Mouse (Mus musculus): ENCODE measurements around the gene 1190005I06Rik. TPM values are rescaled to one million over a fixed set of nuclear protein-coding genes. Genes with fewer than 3 reads are reported as not detected.

Gene 1190005I06Rik
- polyA plus RNA-seq, 1 experiment from 2014 or later = 3.4 TPM

- Histone ChIP-seq H3K9ac (replicated peaks; ENCODE audit: low read length) (no peak overlapping the region), H3K4me1 (ENCODE audit: control insufficient read depth, insufficient read depth, low read length) (peaks cover 3% of the 10 kb centered on the region; the same call in 1 of the 2 replicates), H3K9me3 (replicated peaks; ENCODE audit: control insufficient read depth, low read length) (no peaks in the 10 kb centered on the region), H3K4me3 (ENCODE audit: low read depth, low read length) (no peak overlapping the region), H3K36me3 (replicated peaks; ENCODE audit: control insufficient read depth, insufficient read depth, low read depth, low read length) (no peaks in the 10 kb centered on the region), H3K4me2 (ENCODE audit: low read depth, low read length) (no peak overlapping the region), H3K27me3 (ENCODE audit: control insufficient read depth, insufficient read depth, low read length) (no peaks in the 10 kb centered on the region), H3K27ac (replicated peaks; ENCODE audit: low read depth, low read length) (no peak overlapping the region)
- no peak for ATAC-seq (replicated peaks; ENCODE audit: insufficient number of reproducible peaks, low FRiP score, low TSS enrichment, low read depth)
- no peak for DNase-seq (ENCODE audit: low spot score)
- WGBS = 89% methylated on average over 3 of the region's 3 CpGs
These were observed 32.9 kb downstream of the 1190005I06Rik start for GRCm38 (mm10) chr8:120614491-120614890.

DNA sequence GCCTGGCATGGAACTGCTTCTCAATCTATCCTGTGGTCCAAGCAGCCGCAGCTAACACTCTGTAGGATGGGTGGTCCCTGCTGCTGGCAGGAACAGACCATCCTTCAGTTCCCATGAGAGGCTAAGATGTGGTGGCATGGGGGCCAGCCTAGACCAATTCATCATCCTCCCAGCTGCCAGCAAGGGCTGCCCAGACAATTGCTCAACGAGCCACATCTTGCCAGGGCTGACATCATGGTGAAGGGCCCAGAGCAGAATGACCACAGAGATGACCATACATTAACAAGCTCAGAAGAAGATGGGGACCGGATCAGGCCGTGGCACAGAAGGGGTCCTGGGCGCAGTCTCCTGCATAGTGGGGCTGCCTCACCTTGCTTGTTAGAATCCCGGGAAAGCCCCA lies 36.6 kb downstream of the 1190005I06Rik start:
- H3K4me2 ChIP-seq (ENCODE audit: low read depth, low read length) = no peak overlapping the region
- no peak overlapping the region for H3K27ac ChIP-seq (replicated peaks; ENCODE audit: low read depth, low read length)
- no peaks in the 10 kb centered on the region for H3K27me3 ChIP-seq (ENCODE audit: control insufficient read depth, insufficient read depth, low read length)
- 94% methylated on average over 6 of the region's 6 CpGs for WGBS
- H3K9ac ChIP-seq (replicated peaks; ENCODE audit: low read length) = no peak overlapping the region
- no peaks in the 10 kb centered on the region for H3K36me3 ChIP-seq (replicated peaks; ENCODE audit: control insufficient read depth, insufficient read depth, low read depth, low read length)
- ATAC-seq (replicated peaks; ENCODE audit: insufficient number of reproducible peaks, low FRiP score, low TSS enrichment, low read depth) (no peak), DNase-seq (ENCODE audit: low spot score) (no peak)
- H3K4me3 ChIP-seq (ENCODE audit: low read depth, low read length) = no peak overlapping the region
- no peaks in the 10 kb centered on the region for H3K9me3 ChIP-seq (replicated peaks; ENCODE audit: control insufficient read depth, low read length)
- H3K4me1 ChIP-seq (ENCODE audit: control insufficient read depth, insufficient read depth, low read length) = no peaks in the 10 kb centered on the region

- H3K4me2 ChIP-seq (ENCODE audit: low read depth, low read length) = no peak overlapping the region
- H3K4me3 ChIP-seq (ENCODE audit: low read depth, low read length) = no peak overlapping the region
- no peaks in the 10 kb centered on the region for H3K9me3 ChIP-seq (replicated peaks; ENCODE audit: control insufficient read depth, low read length)
- no peaks in the 10 kb centered on the region for H3K27me3 ChIP-seq (ENCODE audit: control insufficient read depth, insufficient read depth, low read length)
- ATAC-seq (replicated peaks; ENCODE audit: insufficient number of reproducible peaks, low FRiP score, low TSS enrichment, low read depth) (no peak), DNase-seq (ENCODE audit: low spot score) (peak; percentile 81)
- no peaks in the 10 kb centered on the region for H3K36me3 ChIP-seq (replicated peaks; ENCODE audit: control insufficient read depth, insufficient read depth, low read depth, low read length)
- H3K4me1 ChIP-seq (ENCODE audit: control insufficient read depth, insufficient read depth, low read length) = no peaks in the 10 kb centered on the region
- whole genome bisulfite sequencing = 11% methylated on average over 7 of the region's 7 CpGs
- H3K27ac ChIP-seq (replicated peaks; ENCODE audit: low read depth, low read length) = no peak overlapping the region
- H3K9ac ChIP-seq (replicated peaks; ENCODE audit: low read length) = no peak overlapping the region
These were observed 39.5 kb downstream of the 1190005I06Rik start for GRCm38 (mm10) chr8:120607885-120608284.

DNA sequence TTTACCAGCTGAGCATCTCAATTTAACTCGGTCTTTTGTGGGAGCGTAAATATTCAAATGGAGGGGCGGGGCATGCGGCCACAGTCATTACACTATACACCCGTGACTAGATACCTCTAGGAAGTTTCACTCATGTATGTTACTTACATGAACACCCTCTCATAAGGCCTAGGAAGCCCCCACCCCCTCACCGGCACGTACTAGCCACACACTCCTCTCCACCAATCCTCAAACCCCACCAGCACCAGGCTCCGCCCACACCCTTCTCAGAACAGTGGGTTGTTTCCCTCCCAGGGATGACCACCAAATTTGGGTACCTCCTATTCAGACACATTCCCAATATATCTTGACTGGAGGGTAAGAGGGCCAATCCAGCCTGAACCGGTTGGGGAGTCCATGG lies 40.0 kb downstream of the 1190005I06Rik start:
- Histone ChIP-seq H3K4me3 (ENCODE audit: low read depth, low read length) (no peak overlapping the region), H3K9me3 (replicated peaks; ENCODE audit: control insufficient read depth, low read length) (no peaks in the 10 kb centered on the region), H3K36me3 (replicated peaks; ENCODE audit: control insufficient read depth, insufficient read depth, low read depth, low read length) (no peaks in the 10 kb centered on the region), H3K9ac (replicated peaks; ENCODE audit: low read length) (no peak overlapping the region), H3K27me3 (ENCODE audit: control insufficient read depth, insufficient read depth, low read length) (no peaks in the 10 kb centered on the region), H3K4me1 (ENCODE audit: control insufficient read depth, insufficient read depth, low read length) (no peaks in the 10 kb centered on the region), H3K27ac (replicated peaks; ENCODE audit: low read depth, low read length) (no peak overlapping the region), H3K4me2 (ENCODE audit: low read depth, low read length) (no peak overlapping the region)
- ATAC-seq (replicated peaks; ENCODE audit: insufficient number of reproducible peaks, low FRiP score, low TSS enrichment, low read depth) = no peak
- DNase-seq (ENCODE audit: low spot score) = no peak
- 81% methylated on average over 9 of the region's 9 CpGs for WGBS

- Histone ChIP-seq H3K9ac (replicated peaks; ENCODE audit: low read length) (no peak overlapping the region), H3K27ac (replicated peaks; ENCODE audit: low read depth, low read length) (no peak overlapping the region), H3K36me3 (replicated peaks; ENCODE audit: control insufficient read depth, insufficient read depth, low read depth, low read length) (no peaks in the 10 kb centered on the region), H3K27me3 (ENCODE audit: control insufficient read depth, insufficient read depth, low read length) (no peaks in the 10 kb centered on the region), H3K4me2 (ENCODE audit: low read depth, low read length) (no peak overlapping the region), H3K9me3 (replicated peaks; ENCODE audit: control insufficient read depth, low read length) (no peaks in the 10 kb centered on the region), H3K4me1 (ENCODE audit: control insufficient read depth, insufficient read depth, low read length) (no peaks in the 10 kb centered on the region), H3K4me3 (ENCODE audit: low read depth, low read length) (no peak overlapping the region)
- peak; percentile 59 for DNase-seq (ENCODE audit: low spot score)
- WGBS = 42% methylated on average over 6 of the region's 6 CpGs
- ATAC-seq (replicated peaks; ENCODE audit: insufficient number of reproducible peaks, low FRiP score, low TSS enrichment, low read depth) = 0 out of 2 replicates have a peak, but pooled peaks have one; percentile 47
These were observed 44.8 kb downstream of the 1190005I06Rik start for GRCm38 (mm10) chr8:120602672-120603071.

GRCm38 (mm10) chr8:120599504-120599903 lies 47.9 kb downstream of the 1190005I06Rik start:
- ATAC-seq (replicated peaks; ENCODE audit: insufficient number of reproducible peaks, low FRiP score, low TSS enrichment, low read depth) = no peak
- no peaks in the 10 kb centered on the region for H3K4me1 ChIP-seq (ENCODE audit: control insufficient read depth, insufficient read depth, low read length)

DNA sequence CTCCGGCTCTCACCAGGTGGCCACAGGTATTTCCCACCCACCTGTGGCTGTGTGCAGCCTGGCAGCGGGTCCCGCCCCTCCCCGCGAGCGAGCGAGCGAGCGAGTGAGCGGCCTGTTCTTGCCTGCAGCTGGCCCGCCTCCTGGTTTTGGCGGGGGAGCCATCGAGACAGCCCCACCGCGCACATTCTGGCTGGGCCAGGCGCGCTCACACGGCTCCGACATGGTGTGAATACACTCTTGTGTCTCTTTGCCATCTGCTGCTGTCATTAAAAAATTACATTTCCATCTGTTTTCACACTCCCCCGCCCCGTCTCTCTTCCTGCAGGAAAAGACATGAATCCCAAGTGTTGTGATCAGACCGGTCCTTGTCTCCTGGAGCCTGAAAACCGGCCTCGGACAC lies 48.9 kb downstream of the 1190005I06Rik start:
- no peak overlapping the region for H3K4me3 ChIP-seq (ENCODE audit: low read depth, low read length)
- no peak overlapping the region for H3K27ac ChIP-seq (replicated peaks; ENCODE audit: low read depth, low read length)
- DNase-seq (ENCODE audit: low spot score) = peak; percentile 24
- H3K4me1 ChIP-seq (ENCODE audit: control insufficient read depth, insufficient read depth, low read length) = no peaks in the 10 kb centered on the region
- H3K9ac ChIP-seq (replicated peaks; ENCODE audit: low read length) = no peak overlapping the region
- H3K9me3 ChIP-seq (replicated peaks; ENCODE audit: control insufficient read depth, low read length) = no peaks in the 10 kb centered on the region
- H3K4me2 ChIP-seq (ENCODE audit: low read depth, low read length) = no peak overlapping the region
- ATAC-seq (replicated peaks; ENCODE audit: insufficient number of reproducible peaks, low FRiP score, low TSS enrichment, low read depth) = no peak
- no peaks in the 10 kb centered on the region for H3K36me3 ChIP-seq (replicated peaks; ENCODE audit: control insufficient read depth, insufficient read depth, low read depth, low read length)
- H3K27me3 ChIP-seq (ENCODE audit: control insufficient read depth, insufficient read depth, low read length) = no peaks in the 10 kb centered on the region
- WGBS = 28% methylated on average over 24 of the region's 24 CpGs

More at GRCm38 (mm10) chr8:120599504-120599903, 47.9 kb downstream of the 1190005I06Rik start:
- WGBS = 49% methylated on average over 7 of the region's 7 CpGs
- Histone ChIP-seq H3K36me3 (replicated peaks; ENCODE audit: control insufficient read depth, insufficient read depth, low read depth, low read length) (no peaks in the 10 kb centered on the region), H3K4me3 (ENCODE audit: low read depth, low read length) (no peak overlapping the region), H3K9me3 (replicated peaks; ENCODE audit: control insufficient read depth, low read length) (no peaks in the 10 kb centered on the region), H3K27me3 (ENCODE audit: control insufficient read depth, insufficient read depth, low read length) (no peaks in the 10 kb centered on the region), H3K27ac (replicated peaks; ENCODE audit: low read depth, low read length) (no peak overlapping the region), H3K9ac (replicated peaks; ENCODE audit: low read length) (no peak overlapping the region), H3K4me2 (ENCODE audit: low read depth, low read length) (no peak overlapping the region)
- DNase-seq (ENCODE audit: low spot score) = peak; percentile 65

DNA sequence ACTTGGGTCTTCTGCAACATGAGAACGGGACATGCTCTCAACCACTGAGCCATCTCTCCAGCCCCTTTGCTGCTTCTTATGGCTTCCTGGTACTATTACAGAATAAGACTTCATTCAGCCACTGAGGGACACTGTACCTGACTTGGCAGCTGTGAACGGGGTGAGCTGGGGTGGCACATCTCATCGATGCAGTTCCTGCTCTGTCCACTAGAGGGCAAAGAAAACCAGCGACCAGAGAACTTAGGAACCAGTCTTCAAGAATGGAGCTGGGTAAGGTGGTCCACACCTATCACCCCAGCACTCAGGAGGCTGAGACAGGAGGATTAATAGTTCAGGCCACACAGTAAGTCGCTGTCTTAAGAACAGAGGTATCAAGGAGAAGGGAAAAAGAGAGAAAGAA lies 51.5 kb downstream of the 1190005I06Rik start:
- Histone ChIP-seq H3K27ac (replicated peaks; ENCODE audit: low read depth, low read length) (no peak overlapping the region), H3K9me3 (replicated peaks; ENCODE audit: control insufficient read depth, low read length) (no peaks in the 10 kb centered on the region), H3K4me2 (ENCODE audit: low read depth, low read length) (no peak overlapping the region), H3K36me3 (replicated peaks; ENCODE audit: control insufficient read depth, insufficient read depth, low read depth, low read length) (no peaks in the 10 kb centered on the region), H3K9ac (replicated peaks; ENCODE audit: low read length) (no peak overlapping the region), H3K4me1 (ENCODE audit: control insufficient read depth, insufficient read depth, low read length) (no peaks in the 10 kb centered on the region), H3K4me3 (ENCODE audit: low read depth, low read length) (no peak overlapping the region), H3K27me3 (ENCODE audit: control insufficient read depth, insufficient read depth, low read length) (no peaks in the 10 kb centered on the region)
- ATAC-seq (replicated peaks; ENCODE audit: insufficient number of reproducible peaks, low FRiP score, low TSS enrichment, low read depth) = no peak
- peak; percentile 82 for DNase-seq (ENCODE audit: low spot score)
- WGBS = 10% methylated on average over 5 of the region's 5 CpGs
